Mouse (Mus musculus): ENCODE measurements at regions not wholly inside any gene's neighbourhood (a gene's known extent, or its start where the extent isn't known, plus 50 kb on each side); places are given as distances from the start of the nearest gene placed in this dataset.

- TF ChIP-seq CTCF (IDR thresholded peaks at IDR 0.05; ENCODE audit: low read depth) = no peak
- H3K4me2 ChIP-seq (ENCODE audit: low read depth, low read length) = no peak overlapping the region
- ATAC-seq (no peak), DNase-seq (ENCODE audit: low spot score) (peak; percentile 67)
- H3K9ac ChIP-seq (replicated peaks; ENCODE audit: low read length) = no peak overlapping the region
- 22% methylated on average over 2 of the region's 2 CpGs for WGBS
- no peaks in the 10 kb centered on the region for H3K9me3 ChIP-seq (ENCODE audit: low read length)
- H3K4me1 ChIP-seq (ENCODE audit: insufficient read depth, low read length) = no peaks in the 10 kb centered on the region
- no peaks in the 10 kb centered on the region for H3K27me3 ChIP-seq (ENCODE audit: insufficient read depth, low read length)
- H3K4me3 ChIP-seq (ENCODE audit: low read length) = no peak overlapping the region
- H3K27ac ChIP-seq = no peak overlapping the region
- no peaks in the 10 kb centered on the region for H3K36me3 ChIP-seq (ENCODE audit: insufficient read depth, low read length)
These were observed 1605.0 kb upstream of the Aga start for GRCm38 (mm10) chr8:51906516-51906915.

DNA sequence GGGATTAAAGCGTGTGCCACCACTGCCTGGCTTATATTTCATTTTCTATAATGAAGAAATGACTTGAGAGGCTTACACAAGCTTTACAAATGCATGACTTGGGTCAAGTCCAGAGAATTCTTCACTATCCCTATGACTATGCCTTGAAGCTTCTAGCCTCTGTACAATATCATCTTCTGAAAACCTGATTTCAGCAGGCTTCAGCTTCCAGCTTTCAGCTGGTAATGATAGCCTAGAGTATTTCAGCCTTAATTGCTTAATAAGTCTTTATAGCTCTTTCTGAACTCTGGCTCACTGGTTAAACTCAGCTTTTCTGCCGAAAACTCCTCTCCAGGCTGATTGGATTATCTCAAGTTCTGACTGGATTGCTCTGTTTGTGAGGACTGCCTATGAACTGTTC, 1601.2 kb upstream of the Aga start:
- TF ChIP-seq CTCF (IDR thresholded peaks at IDR 0.05; ENCODE audit: low read depth) = no peak
- Histone ChIP-seq H3K9ac (replicated peaks; ENCODE audit: low read length) (no peak overlapping the region), H3K27me3 (ENCODE audit: insufficient read depth, low read length) (no peaks in the 10 kb centered on the region), H3K4me1 (ENCODE audit: insufficient read depth, low read length) (no peaks in the 10 kb centered on the region), H3K9me3 (ENCODE audit: low read length) (no peaks in the 10 kb centered on the region), H3K4me3 (ENCODE audit: low read length) (no peak overlapping the region), H3K27ac (no peak overlapping the region), H3K36me3 (ENCODE audit: insufficient read depth, low read length) (no peaks in the 10 kb centered on the region), H3K4me2 (ENCODE audit: low read depth, low read length) (no peak overlapping the region)
- DNase-seq (ENCODE audit: low spot score) (no peak), ATAC-seq (no peak)
- WGBS = 82% methylated on average over 2 of the region's 2 CpGs

GRCm38 (mm10) chr8:51944876-51945275, 1566.7 kb upstream of the Aga start:
- TF ChIP-seq CTCF (IDR thresholded peaks at IDR 0.05; ENCODE audit: low read depth) = no peak
- Histone ChIP-seq H3K27me3 (ENCODE audit: insufficient read depth, low read length) (no peaks in the 10 kb centered on the region), H3K9ac (replicated peaks; ENCODE audit: low read length) (no peak overlapping the region), H3K4me1 (ENCODE audit: insufficient read depth, low read length) (no peaks in the 10 kb centered on the region), H3K27ac (no peak overlapping the region), H3K4me3 (ENCODE audit: low read length) (no peak overlapping the region), H3K9me3 (ENCODE audit: low read length) (no peaks in the 10 kb centered on the region), H3K4me2 (ENCODE audit: low read depth, low read length) (no peak overlapping the region), H3K36me3 (ENCODE audit: insufficient read depth, low read length) (no peaks in the 10 kb centered on the region)
- ATAC-seq = no peak
- no peak for DNase-seq (ENCODE audit: low spot score)
- 71% methylated on average over 1 of the region's 1 CpGs for WGBS

GRCm38 (mm10) chr8:51962516-51962915, 1549.0 kb upstream of the Aga start:
- H3K4me1 ChIP-seq (ENCODE audit: insufficient read depth, low read length) = no peaks in the 10 kb centered on the region
- DNase-seq (ENCODE audit: low spot score) = no peak
- ATAC-seq = no peak

DNA sequence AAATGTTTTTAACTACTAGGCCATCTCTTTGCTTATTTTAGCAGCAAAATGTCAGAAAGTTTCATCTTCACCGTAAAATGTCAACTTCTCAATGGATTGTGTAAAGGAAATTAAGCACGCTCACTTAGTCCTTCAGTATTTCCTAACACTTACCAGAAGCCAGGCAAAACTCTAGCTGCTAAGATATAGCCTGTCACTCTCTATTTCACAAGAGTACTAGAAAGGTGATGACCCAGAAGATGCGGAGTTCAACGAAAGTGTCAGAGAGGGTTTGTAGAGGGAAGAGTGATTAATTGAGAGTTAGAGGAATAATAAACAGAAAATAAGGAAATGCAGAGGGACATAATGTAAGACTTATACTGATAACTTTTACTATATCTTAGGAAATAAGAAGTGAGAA, 1509.8 kb upstream of the Aga start:
- no peaks in the 10 kb centered on the region for H3K4me1 ChIP-seq (ENCODE audit: insufficient read depth, low read length)
- no peak overlapping the region for H3K27ac ChIP-seq
- DNase-seq (ENCODE audit: low spot score) (no peak), ATAC-seq (no peak)
- no peak for TF ChIP-seq CTCF (IDR thresholded peaks at IDR 0.05; ENCODE audit: low read depth)
- no peak overlapping the region for H3K4me3 ChIP-seq (ENCODE audit: low read length)
- H3K4me2 ChIP-seq (ENCODE audit: low read depth, low read length) = no peak overlapping the region
- 81% methylated on average over 4 of the region's 4 CpGs for WGBS
- no peaks in the 10 kb centered on the region for H3K9me3 ChIP-seq (ENCODE audit: low read length)
- no peaks in the 10 kb centered on the region for H3K36me3 ChIP-seq (ENCODE audit: insufficient read depth, low read length)
- no peaks in the 10 kb centered on the region for H3K27me3 ChIP-seq (ENCODE audit: insufficient read depth, low read length)
- H3K9ac ChIP-seq (replicated peaks; ENCODE audit: low read length) = no peak overlapping the region

More at GRCm38 (mm10) chr8:51962516-51962915, 1549.0 kb upstream of the Aga start:
- WGBS = 91% methylated on average over 4 of the region's 4 CpGs
- Histone ChIP-seq H3K27me3 (ENCODE audit: insufficient read depth, low read length) (no peaks in the 10 kb centered on the region), H3K4me3 (ENCODE audit: low read length) (no peak overlapping the region), H3K27ac (no peak overlapping the region), H3K4me2 (ENCODE audit: low read depth, low read length) (no peak overlapping the region), H3K36me3 (ENCODE audit: insufficient read depth, low read length) (no peaks in the 10 kb centered on the region), H3K9ac (replicated peaks; ENCODE audit: low read length) (no peak overlapping the region), H3K9me3 (ENCODE audit: low read length) (no peaks in the 10 kb centered on the region)
- TF ChIP-seq CTCF (IDR thresholded peaks at IDR 0.05; ENCODE audit: low read depth) = no peak
